9 mouse cellular contexts compared by ENCODE assay signal in genomic region chr2:156356031-156356430, GRCm38 (mm10). TPM values are rescaled to one million over a fixed set of nuclear protein-coding genes. Genes with fewer than 3 reads are reported as not detected.
A peak's percentile ranks its signal among the peaks of the same experiment; 100 is the strongest.
DNase-seq lines count a peak whose midpoint lies in the region; ATAC-seq and TF ChIP-seq lines count a peak whose summit lies in the region.
"Had no signal": no experiment of that assay in that cellular context is flagged by ENCODE, and none has a peak within 500 bp of the region (broad histone marks: within the 10 kb centered on the region; RNA-seq: fewer than 3 reads in every experiment).

No protein-coding gene starts in this region.

- TF ChIP-seq EP300 in liver, postnatal 0 days (IDR thresholded peaks at IDR 0.05; ENCODE audit: low read depth) = no peak

- H3K36me3 ChIP-seq in midbrain, embryonic 14.5 days (ENCODE audit: control insufficient read depth, insufficient read depth, low read length) = no peaks in the 10 kb centered on the region
- no peaks in the 10 kb centered on the region for H3K36me3 ChIP-seq in midbrain, embryonic 10.5 days
- H3K36me3 ChIP-seq in hindbrain, embryonic 16.5 days (ENCODE audit: control insufficient read depth, insufficient read depth, low read length) = no peaks in the 10 kb centered on the region
- H3K36me3 ChIP-seq in liver, postnatal 0 days (replicated peaks; ENCODE audit: insufficient read depth, low read length) = no peaks in the 10 kb centered on the region
- no peaks in the 10 kb centered on the region for H3K36me3 ChIP-seq in embryonic facial prominence, embryonic 10.5 days (replicated peaks)

- H3K9me3 ChIP-seq in midbrain, embryonic 14.5 days (ENCODE audit: control insufficient read depth, low read length) = no peaks in the 10 kb centered on the region
- no peaks in the 10 kb centered on the region for H3K9me3 ChIP-seq in midbrain, embryonic 10.5 days (replicated peaks)
- no peaks in the 10 kb centered on the region for H3K9me3 ChIP-seq in hindbrain, embryonic 16.5 days (ENCODE audit: control insufficient read depth, low read length)
- H3K9me3 ChIP-seq in liver, postnatal 0 days (ENCODE audit: low read length) = no peaks in the 10 kb centered on the region
- 0 out of 2 replicates have a peak, but pooled peaks cover 2% of the 10 kb centered on the region for H3K9me3 ChIP-seq in embryonic facial prominence, embryonic 10.5 days

- intact Hi-C loops in gastrocnemius, adult 2 months (cut with DNase I) = no loop called here

- no peak overlapping the region for H3K4me3 ChIP-seq in gastrocnemius, adult 2 months
- H3K4me3 ChIP-seq in midbrain, embryonic 14.5 days (replicated peaks; ENCODE audit: low read depth, low read length) = no peak overlapping the region
- H3K4me3 ChIP-seq in midbrain, embryonic 10.5 days = no peak overlapping the region
- H3K4me3 ChIP-seq in hindbrain, embryonic 16.5 days (ENCODE audit: low read length) = no peak overlapping the region
- no peak overlapping the region for H3K4me3 ChIP-seq in liver, postnatal 0 days (ENCODE audit: low read depth, low read length)
- H3K4me3 ChIP-seq in embryonic facial prominence, embryonic 10.5 days = no peak overlapping the region

- no peaks in the 10 kb centered on the region for H3K27me3 ChIP-seq in midbrain, embryonic 14.5 days (ENCODE audit: control insufficient read depth, insufficient read depth, low read length)
- H3K27me3 ChIP-seq in midbrain, embryonic 10.5 days (ENCODE audit: low read depth, poor library complexity, severe bottlenecking) = no peaks in the 10 kb centered on the region
- no peaks in the 10 kb centered on the region for H3K27me3 ChIP-seq in hindbrain, embryonic 16.5 days (replicated peaks; ENCODE audit: control insufficient read depth, insufficient read depth, low read length)
- H3K27me3 ChIP-seq in liver, postnatal 0 days (ENCODE audit: insufficient read depth, low read length) = no peaks in the 10 kb centered on the region
- H3K27me3 ChIP-seq in embryonic facial prominence, embryonic 10.5 days (replicated peaks; ENCODE audit: low read depth, poor library complexity, severe bottlenecking) = no peaks in the 10 kb centered on the region

- no peak for ATAC-seq in midbrain, embryonic 14.5 days (ENCODE audit: low FRiP score, low TSS enrichment)
- peak; percentile 80 for ATAC-seq in hindbrain, embryonic 16.5 days
- no peak for ATAC-seq in liver, postnatal 0 days

- WGBS in midbrain, embryonic 14.5 days = 45% methylated on average over 7 of the region's 7 CpGs
- WGBS in midbrain, embryonic 10.5 days = 85% methylated on average over 7 of the region's 7 CpGs
- WGBS in hindbrain, embryonic 16.5 days = 28% methylated on average over 7 of the region's 7 CpGs
- WGBS in liver, postnatal 0 days (ENCODE audit: insufficient replicate concordance) = 69% methylated on average over 7 of the region's 7 CpGs
- 81% methylated on average over 7 of the region's 7 CpGs for WGBS in embryonic facial prominence, embryonic 10.5 days

- no peak overlapping the region for H3K4me2 ChIP-seq in midbrain, embryonic 14.5 days (ENCODE audit: low read length)
- H3K4me2 ChIP-seq in hindbrain, embryonic 16.5 days (ENCODE audit: low read length) = no peak overlapping the region
- H3K4me2 ChIP-seq in liver, postnatal 0 days (ENCODE audit: low read depth, low read length) = no peak overlapping the region

- H3K9ac ChIP-seq in midbrain, embryonic 14.5 days (replicated peaks; ENCODE audit: low read length) = no peak overlapping the region
- no peak overlapping the region for H3K9ac ChIP-seq in hindbrain, embryonic 16.5 days (ENCODE audit: low read depth, low read length)
- no peak overlapping the region for H3K9ac ChIP-seq in liver, postnatal 0 days (replicated peaks)
- H3K9ac ChIP-seq: liver, embryonic 14.5 days had no signal

- peak; percentile 34 for DNase-seq in gastrocnemius, adult 2 months
- no peak for DNase-seq in gastrocnemius, postnatal 4 days (ENCODE audit: low spot score in 2 of 2)
- peak; percentile 61 for DNase-seq in midbrain, embryonic 14.5 days
- no peak for DNase-seq in midbrain, embryonic 10.5 days (ENCODE audit: low spot score)
- peak; percentile 18 for DNase-seq in lung, postnatal 14 days
- no peak for DNase-seq in liver, postnatal 0 days
- no peak for DNase-seq in embryonic facial prominence, embryonic 10.5 days (ENCODE audit: low spot score)

- H3K4me1 ChIP-seq in midbrain, embryonic 14.5 days (ENCODE audit: control insufficient read depth, insufficient read depth, low read length) = peaks cover 3% of the 10 kb centered on the region; the same call in 1 of the 2 replicates
- peaks cover 5% of the 10 kb centered on the region; the same call in 1 of the 2 replicates for H3K4me1 ChIP-seq in midbrain, embryonic 10.5 days
- no peaks in the 10 kb centered on the region; the same call in 1 of the 2 replicates for H3K4me1 ChIP-seq in hindbrain, embryonic 16.5 days (ENCODE audit: control insufficient read depth, insufficient read depth, low read depth, low read length)
- no peaks in the 10 kb centered on the region for H3K4me1 ChIP-seq in liver, postnatal 0 days (ENCODE audit: insufficient read depth)
- peaks cover 5% of the 10 kb centered on the region; the same call in 1 of the 2 replicates for H3K4me1 ChIP-seq in embryonic facial prominence, embryonic 10.5 days

- TF ChIP-seq CTCF in gastrocnemius, adult 2 months (IDR thresholded peaks at IDR 0.05) = no peak
- no peak for TF ChIP-seq CTCF in liver, postnatal 0 days (IDR thresholded peaks at IDR 0.05; ENCODE audit: low read depth)

- no peak overlapping the region for H3K27ac ChIP-seq in gastrocnemius, adult 2 months
- no peak overlapping the region for H3K27ac ChIP-seq in midbrain, embryonic 14.5 days (replicated peaks; ENCODE audit: low read depth, low read length)
- H3K27ac ChIP-seq in midbrain, embryonic 10.5 days (replicated peaks) = no peak overlapping the region
- H3K27ac ChIP-seq in hindbrain, embryonic 16.5 days (ENCODE audit: low read depth, low read length) = no peak overlapping the region; the same call in 1 of the 2 replicates
- H3K27ac ChIP-seq in liver, postnatal 0 days (ENCODE audit: low read depth) = no peak overlapping the region
- H3K27ac ChIP-seq in embryonic facial prominence, embryonic 10.5 days (replicated peaks) = no peak overlapping the region
- H3K27ac ChIP-seq: liver, embryonic 14.5 days had no signal

RNA-seq across cellular contexts. Expression of gene Scand1, which starts 43.5 kb away (rescaled TPM):
- total RNA-seq in gastrocnemius, adult 2 months (2021) = 10 to 100 TPM; 61.0 to 61.2 TPM
- total RNA-seq in gastrocnemius, postnatal 4 days (2021) = 10 to 100 TPM; 63.7 to 76.2 TPM
- 93.3 and 102 TPM in 2 replicates for polyA plus RNA-seq in midbrain, embryonic 14.5 days (2014; fragmentation: Nextera tagmentation; extraction: Ambion mirVana)
- 64.7 and 70.3 TPM in 2 replicates for polyA plus RNA-seq in midbrain, embryonic 10.5 days (2016; fragmentation: Nextera tagmentation; extraction: Ambion mirVana)
- 77.3 and 84.0 TPM in 2 replicates for polyA plus RNA-seq in hindbrain, embryonic 16.5 days (2015; fragmentation: Nextera tagmentation; extraction: Ambion mirVana)
- polyA plus RNA-seq in liver, postnatal 0 days (2015; fragmentation: Nextera tagmentation; extraction: Ambion mirVana) = 56.7 and 70.2 TPM in 2 replicates
- polyA plus RNA-seq in embryonic facial prominence, embryonic 10.5 days (2016; fragmentation: Nextera tagmentation; extraction: Ambion mirVana) = 54.9 and 60.2 TPM in 2 replicates

RNA-seq across cellular contexts. Expression of gene Cnbd2, which starts 43.9 kb away (rescaled TPM):
- under 1 TPM; 0.86 to 0.92 TPM for total RNA-seq in gastrocnemius, adult 2 months (2021)
- total RNA-seq in gastrocnemius, postnatal 4 days (2021) = 1 to 10 TPM; 2.8 to 2.9 TPM
- 6.9 and 7.9 TPM in 2 replicates for polyA plus RNA-seq in midbrain, embryonic 14.5 days (2014; fragmentation: Nextera tagmentation; extraction: Ambion mirVana)
- 3.1 and 3.4 TPM in 2 replicates for polyA plus RNA-seq in midbrain, embryonic 10.5 days (2016; fragmentation: Nextera tagmentation; extraction: Ambion mirVana)
- 6.2 and 6.8 TPM in 2 replicates for polyA plus RNA-seq in hindbrain, embryonic 16.5 days (2015; fragmentation: Nextera tagmentation; extraction: Ambion mirVana)
- 3.5 and 4.0 TPM in 2 replicates for polyA plus RNA-seq in liver, postnatal 0 days (2015; fragmentation: Nextera tagmentation; extraction: Ambion mirVana)
- polyA plus RNA-seq in embryonic facial prominence, embryonic 10.5 days (2016; fragmentation: Nextera tagmentation; extraction: Ambion mirVana) = 2.8 and 3.3 TPM in 2 replicates

Comparison
In these comparisons a context has a peak if more than half of its experiments do, and no peak if none do; other contexts are left out.
1. DNase-seq: peak in gastrocnemius, adult 2 months (single experiment), midbrain, embryonic 14.5 days (single experiment) and lung, postnatal 14 days (single experiment); none in gastrocnemius, postnatal 4 days (0 of 2), midbrain, embryonic 10.5 days (single experiment), liver, postnatal 0 days (single experiment) and embryonic facial prominence, embryonic 10.5 days (single experiment).